Mouse (Mus musculus): ENCODE measurements around the gene Bcl7c.
"Not testable (repeated sequence)": the region's sequence is repeated elsewhere in the genome, so short reads cannot be mapped to it uniquely, and the experiment has no call there.

DNA sequence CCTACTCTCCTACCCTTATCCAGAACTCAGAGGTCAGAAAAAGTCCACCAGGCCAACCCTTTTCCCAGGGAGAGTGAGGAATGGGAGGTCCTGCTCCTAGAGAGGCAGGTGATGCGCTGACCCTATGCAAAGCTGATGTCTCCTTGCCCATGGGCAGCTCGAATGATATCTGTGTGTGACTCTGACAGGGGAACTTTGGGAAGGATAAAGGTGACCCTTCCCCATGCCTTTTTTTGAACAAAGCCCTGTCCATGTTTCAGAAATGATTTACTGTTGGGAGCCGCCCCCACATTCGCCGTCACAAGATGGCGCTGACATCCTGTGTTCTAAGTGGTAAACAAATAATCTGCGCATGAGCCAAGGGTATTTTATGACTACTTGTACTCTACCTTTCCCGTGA lies 90.3 kb downstream of the Bcl7c start:
- TF ChIP-seq POLR2A (IDR thresholded peaks at IDR 0.05; ENCODE audit: extremely low read depth, insufficient read depth, low read length); CTCF (IDR thresholded peaks at IDR 0.05; ENCODE audit: low read depth, low read length): not testable (repeated sequence)
